Mouse (Mus musculus) embryonic facial prominence, embryonic 11.5 days (tissue): ENCODE measurements at regions not wholly inside any gene's neighbourhood (a gene's known extent, or its start where the extent isn't known, plus 50 kb on each side); places are given as distances from the start of the nearest gene placed in this dataset.

ENCODE experiments used
- ATAC-seq: fragments of 200-750 bp; cut with Nextera tagmentation; replicated peaks from 2 replicates; pipeline ENCODE4 v1.8.0; 2017; ENCODE audit warnings: low read depth; ENCODE audit not compliant: insufficient number of reproducible peaks, low FRiP score, low TSS enrichment
- DNase-seq: peaks from one replicate; pipeline ENCODE4 v3.0.0-alpha.2; 2015; ENCODE audit warnings: low spot score
- H3K27ac ChIP-seq: fragments of 300-500 bp; sonication (generic); replicated peaks from 2 replicates; pipeline ENCODE4 v1.5.1; 2014; ENCODE audit warnings: mild to moderate bottlenecking, low read depth, low read length, control low read depth
- H3K27me3 ChIP-seq: fragments of 300-500 bp; sonication (generic); 2 replicates; pipeline ENCODE4 v1.6.1; 2014; ENCODE audit warnings: mild to moderate bottlenecking, low read length, moderate library complexity, mixed read lengths; ENCODE audit not compliant: control insufficient read depth, insufficient read depth
- H3K36me3 ChIP-seq: fragments of 300-500 bp; sonication (generic); replicated peaks from 2 replicates; pipeline ENCODE4 v1.6.1; 2014; ENCODE audit warnings: low read depth, mild to moderate bottlenecking, low read length, moderate library complexity, mixed read lengths; ENCODE audit not compliant: control insufficient read depth, insufficient read depth
- H3K4me1 ChIP-seq: fragments of 300-500 bp; sonication (generic); 2 replicates; pipeline ENCODE4 v1.6.1; 2014; ENCODE audit warnings: low read length, mixed read lengths; ENCODE audit not compliant: control insufficient read depth, insufficient read depth
- H3K4me2 ChIP-seq: fragments of 300-500 bp; sonication (generic); 2 replicates; pipeline ENCODE4 v1.6.1; 2014; ENCODE audit warnings: low read depth, mild to moderate bottlenecking, control low read depth, low read length, moderate library complexity
- H3K4me3 ChIP-seq: fragments of 300-500 bp; sonication (generic); 2 replicates; pipeline ENCODE4 v1.5.1; 2014; ENCODE audit warnings: low read depth, low read length, control low read depth
- H3K9ac ChIP-seq: fragments of 300-500 bp; sonication (generic); replicated peaks from 2 replicates; pipeline ENCODE4 v1.6.1; 2014; ENCODE audit warnings: mild to moderate bottlenecking, control low read depth, low read length
- H3K9me3 ChIP-seq: fragments of 300-500 bp; sonication (generic); replicated peaks from 2 replicates; pipeline ENCODE4 v1.6.1; 2016; ENCODE audit warnings: mild to moderate bottlenecking, low read length, inconsistent platforms, mixed read lengths; ENCODE audit not compliant: control insufficient read depth
- WGBS: fragments of 180-500 bp; shearing (Covaris S2); extraction: QIAGEN DNeasy Blood & Tissue Kit; methylation state at CpG from one replicate; pipeline ENCODE4 v1.1.7; 2014; 5-methylcytosine and 5-hydroxymethylcytosine counted together

DNA sequence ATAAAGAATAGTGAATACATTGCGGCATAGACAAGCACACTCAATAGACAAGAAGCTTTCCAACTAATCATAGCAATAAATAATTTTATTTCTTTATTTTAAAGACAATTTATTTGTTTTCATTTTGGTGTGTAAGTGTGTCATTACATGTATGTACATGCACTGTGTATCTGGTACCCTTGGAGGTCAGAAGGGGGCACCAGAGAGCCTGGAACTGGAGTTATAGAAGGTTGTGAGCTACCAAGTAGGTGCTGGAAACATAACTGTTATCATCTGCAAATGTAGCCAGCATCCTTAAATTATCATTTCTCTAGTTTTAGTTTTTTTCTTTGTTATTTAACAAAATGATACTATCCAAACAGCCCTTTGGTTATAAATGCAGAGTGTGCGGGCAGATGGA, 151.2 kb upstream of the Map3k1 start:
- Histone ChIP-seq H3K4me1 (no peaks in the 10 kb centered on the region), H3K9me3 (no peaks in the 10 kb centered on the region), H3K4me2 (no peak overlapping the region), H3K27ac (no peak overlapping the region), H3K27me3 (no peaks in the 10 kb centered on the region), H3K9ac (no peak overlapping the region), H3K36me3 (no peaks in the 10 kb centered on the region), H3K4me3 (no peak overlapping the region)
- DNase-seq (no peak), ATAC-seq (no peak)
- WGBS = 99% methylated on average over 2 of the region's 2 CpGs

DNA sequence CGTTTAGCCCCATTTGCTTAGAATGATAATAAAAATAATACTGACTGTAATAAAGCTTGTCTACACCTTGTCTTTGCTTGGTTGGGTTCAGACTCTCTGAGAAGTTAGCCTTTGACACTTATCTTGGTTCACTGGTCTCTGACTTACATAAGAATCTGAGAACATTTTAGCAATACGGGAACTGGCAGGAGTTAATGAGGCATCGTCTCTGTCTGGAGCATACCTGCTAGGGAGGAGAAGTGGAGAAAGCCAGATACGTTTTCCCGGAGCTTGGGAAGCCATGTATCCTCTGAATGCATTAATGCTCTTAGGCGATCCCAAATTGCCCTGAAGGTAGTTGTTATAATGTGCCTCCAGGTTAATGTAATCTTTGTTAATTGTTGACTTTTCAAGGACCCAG, 152.6 kb upstream of the Map3k1 start:
- H3K27ac ChIP-seq = no peak overlapping the region
- H3K4me3 ChIP-seq = no peak overlapping the region
- no peak for ATAC-seq
- no peaks in the 10 kb centered on the region for H3K4me1 ChIP-seq
- no peak overlapping the region for H3K4me2 ChIP-seq
- H3K9ac ChIP-seq = no peak overlapping the region
- H3K27me3 ChIP-seq = no peaks in the 10 kb centered on the region
- WGBS = 65% methylated on average over 6 of the region's 6 CpGs
- DNase-seq = no peak
- no peaks in the 10 kb centered on the region for H3K9me3 ChIP-seq
- H3K36me3 ChIP-seq = no peaks in the 10 kb centered on the region

DNA sequence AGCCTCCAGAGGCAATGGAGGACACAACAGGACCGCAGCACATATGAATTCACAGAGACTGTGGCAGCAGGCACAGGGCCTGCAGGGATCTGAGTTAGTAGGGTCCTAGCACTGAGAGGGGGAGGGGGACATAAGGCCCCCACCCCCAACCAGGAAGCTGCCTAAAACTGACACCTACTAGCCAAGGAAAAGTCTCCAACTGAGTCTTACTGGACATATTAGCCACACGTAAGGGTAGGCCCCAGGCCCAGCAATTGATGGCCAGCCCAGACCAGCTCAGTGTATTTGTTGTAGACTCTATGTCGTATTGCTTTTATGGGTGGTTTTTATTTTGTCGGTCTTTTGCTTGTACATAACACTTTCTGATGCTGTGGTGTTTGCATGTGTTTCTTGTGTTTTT, 153.4 kb upstream of the Map3k1 start:
- no peaks in the 10 kb centered on the region for H3K9me3 ChIP-seq
- WGBS = 91% methylated on average over 4 of the region's 4 CpGs

DNA sequence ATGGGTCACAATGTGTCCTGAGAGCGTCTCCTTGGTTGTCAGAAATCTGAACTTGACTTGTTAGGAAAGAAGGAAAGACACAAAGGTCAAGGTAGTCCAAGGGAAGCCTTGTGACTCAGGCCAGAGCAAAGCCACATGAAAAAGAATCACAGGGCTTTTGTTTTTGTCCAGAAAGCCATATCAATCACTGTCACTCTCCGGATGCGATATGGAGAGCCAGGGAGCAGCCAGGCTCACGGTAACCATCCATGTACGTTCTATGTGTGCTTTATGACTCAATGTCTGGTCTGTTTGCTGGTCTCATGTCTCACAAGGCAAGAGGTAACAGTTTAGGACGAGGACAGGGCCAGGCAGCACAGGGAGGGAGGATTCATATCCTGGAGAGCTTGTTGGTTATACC, 157.3 kb upstream of the Map3k1 start:
- Histone ChIP-seq H3K4me3 (no peak overlapping the region), H3K27me3 (no peaks in the 10 kb centered on the region), H3K9ac (no peak overlapping the region), H3K27ac (no peak overlapping the region), H3K4me1 (no peaks in the 10 kb centered on the region), H3K36me3 (no peaks in the 10 kb centered on the region), H3K4me2 (no peak overlapping the region), H3K9me3 (no peaks in the 10 kb centered on the region)
- WGBS = 72% methylated on average over 6 of the region's 6 CpGs
- no peak for DNase-seq
- ATAC-seq = no peak

More for the DNA sequence above, 153.4 kb upstream of the Map3k1 start:
- Histone ChIP-seq H3K36me3 (no peaks in the 10 kb centered on the region), H3K9ac (no peak overlapping the region), H3K27ac (no peak overlapping the region), H3K4me2 (no peak overlapping the region), H3K4me1 (no peaks in the 10 kb centered on the region), H3K27me3 (no peaks in the 10 kb centered on the region), H3K4me3 (no peak overlapping the region)
- no peak for ATAC-seq
- no peak for DNase-seq

DNA sequence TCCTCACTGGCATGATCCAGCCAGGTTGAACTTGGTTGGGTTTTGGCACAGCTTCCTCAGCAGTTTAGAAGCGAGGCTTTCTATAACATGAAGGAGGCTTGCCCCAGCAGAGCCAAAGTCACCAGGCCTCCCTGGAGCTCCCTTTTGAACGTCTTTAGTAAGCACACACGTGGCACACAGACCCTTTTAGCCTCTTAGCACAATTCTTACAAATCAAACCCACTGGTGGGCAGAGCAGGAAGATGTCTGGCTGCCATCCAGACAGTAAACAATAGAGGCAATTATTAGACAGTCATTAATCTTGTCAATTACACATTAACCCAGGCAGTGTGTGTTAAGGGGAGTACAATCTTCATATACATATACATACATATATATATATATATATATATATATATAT, 157.8 kb upstream of the Map3k1 start:
- Histone ChIP-seq H3K4me3 (no peak overlapping the region), H3K27me3 (no peaks in the 10 kb centered on the region), H3K27ac (no peak overlapping the region), H3K4me1 (no peaks in the 10 kb centered on the region), H3K9me3 (no peaks in the 10 kb centered on the region), H3K9ac (no peak overlapping the region), H3K36me3 (no peaks in the 10 kb centered on the region), H3K4me2 (no peak overlapping the region)
- 44% methylated on average over 3 of the region's 3 CpGs for WGBS
- ATAC-seq (no peak), DNase-seq (no peak)

DNA sequence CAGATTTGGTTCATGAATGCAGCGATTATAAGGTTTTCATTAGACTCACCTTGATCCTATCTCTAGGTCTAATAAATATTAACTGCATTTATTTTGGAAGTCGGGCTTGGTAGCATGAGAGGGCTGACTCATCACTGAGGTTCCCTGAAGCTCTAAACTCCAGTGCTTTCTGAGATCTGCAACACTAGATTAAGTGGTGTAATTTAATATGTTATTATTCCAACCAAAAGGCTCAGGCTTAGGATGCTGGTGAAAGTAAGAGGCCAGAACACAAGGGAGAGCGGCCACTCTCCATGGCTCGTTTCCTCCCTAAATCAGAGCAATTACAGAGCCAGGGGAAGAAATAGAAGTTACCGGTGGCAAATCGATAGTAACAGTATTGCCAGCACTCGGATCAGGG, 159.4 kb upstream of the Map3k1 start:
- Histone ChIP-seq H3K27me3 (no peaks in the 10 kb centered on the region), H3K4me1 (no peaks in the 10 kb centered on the region), H3K27ac (no peak overlapping the region), H3K9ac (no peak overlapping the region), H3K36me3 (no peaks in the 10 kb centered on the region), H3K4me2 (no peak overlapping the region), H3K4me3 (no peak overlapping the region), H3K9me3 (no peaks in the 10 kb centered on the region)
- 54% methylated on average over 7 of the region's 7 CpGs for WGBS
- no peak for DNase-seq
- no peak for ATAC-seq

DNA sequence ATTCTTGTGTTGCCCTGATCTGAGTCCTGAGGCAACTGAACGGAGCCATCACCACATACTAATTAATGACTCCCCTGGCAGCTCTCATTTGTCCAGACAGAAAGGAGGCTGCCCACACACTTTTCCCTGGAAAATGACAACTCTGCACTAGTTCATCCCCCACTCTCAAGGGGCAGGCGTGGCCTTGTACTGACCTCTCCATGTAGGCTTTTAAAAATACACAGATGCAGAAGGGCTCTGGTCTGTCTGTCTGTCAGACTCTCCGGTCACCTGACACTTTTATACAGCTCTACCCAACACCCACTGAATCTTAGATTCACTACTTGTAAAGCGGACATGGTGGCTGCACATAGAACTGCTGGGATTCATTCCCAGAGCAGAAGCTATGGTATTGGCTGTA, 165.5 kb upstream of the Map3k1 start:
- 53% methylated on average over 4 of the region's 4 CpGs for WGBS
- no peaks in the 10 kb centered on the region; the same call in 1 of the 2 replicates for H3K4me1 ChIP-seq
- H3K27ac ChIP-seq = no peak overlapping the region
- H3K4me2 ChIP-seq = no peak overlapping the region
- DNase-seq (no peak), ATAC-seq (no peak; the same call in 1 of the 2 replicates)
- H3K4me3 ChIP-seq = no peak overlapping the region
- H3K9me3 ChIP-seq = no peaks in the 10 kb centered on the region
- no peaks in the 10 kb centered on the region for H3K27me3 ChIP-seq
- H3K36me3 ChIP-seq = no peaks in the 10 kb centered on the region
- H3K9ac ChIP-seq = no peak overlapping the region

DNA sequence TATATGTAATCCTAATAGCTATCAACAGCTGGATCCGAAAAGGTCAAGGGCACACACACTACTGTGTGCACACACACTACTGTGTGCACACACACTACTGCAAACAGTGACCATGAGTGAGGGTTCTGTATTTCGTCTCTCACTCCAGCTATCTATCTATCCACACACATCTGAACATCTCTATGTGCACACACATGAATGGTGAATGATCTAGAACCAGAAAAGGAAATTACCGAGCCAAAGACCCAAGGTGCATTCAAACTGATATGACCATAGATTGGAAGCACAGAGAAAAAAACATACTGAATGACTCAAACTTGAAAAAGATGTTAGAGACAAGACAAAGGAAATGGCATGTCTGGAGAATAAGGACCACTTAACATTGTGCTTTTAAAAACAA, 166.8 kb upstream of the Map3k1 start:
- 87% methylated on average over 3 of the region's 3 CpGs for WGBS
- H3K27me3 ChIP-seq = no peaks in the 10 kb centered on the region

More for the DNA sequence above, 166.8 kb upstream of the Map3k1 start:
- Histone ChIP-seq H3K4me1 (no peaks in the 10 kb centered on the region; the same call in 1 of the 2 replicates), H3K36me3 (no peaks in the 10 kb centered on the region), H3K9ac (no peak overlapping the region), H3K9me3 (no peaks in the 10 kb centered on the region), H3K4me3 (no peak overlapping the region), H3K4me2 (no peak overlapping the region), H3K27ac (no peak overlapping the region)
- ATAC-seq (no peak), DNase-seq (no peak)
